Mouse (Mus musculus) skeletal muscle tissue, adult 2 months (tissue): Measurements from ENCODE around the gene Ntn1.

Source experiments
- DNase-seq: peaks from one replicate; pipeline ENCODE4 v3.0.0-alpha.2; 2012; ENCODE audit warnings: low read depth, low spot score

Gene Ntn1

DNA sequence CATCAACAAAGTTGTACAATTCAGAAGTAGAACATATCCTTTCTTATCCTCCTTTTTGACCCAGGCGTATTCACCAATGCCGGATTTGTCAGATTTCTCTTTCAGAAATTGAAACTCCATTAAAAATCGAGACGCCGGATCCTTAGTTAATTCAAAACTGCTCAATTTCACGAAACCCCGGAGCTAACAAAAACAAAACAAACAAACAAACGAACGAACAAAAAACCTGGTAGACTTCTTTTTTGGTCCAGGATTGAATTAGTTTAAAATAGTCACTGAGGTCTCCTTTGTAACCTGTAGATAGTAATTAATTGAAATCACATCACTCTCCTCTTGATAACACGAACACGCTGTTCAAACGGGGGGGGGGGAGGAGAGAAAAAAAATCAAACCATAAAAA lies 16.5 kb downstream of the Ntn1 start:
- DNase-seq: no peak

DNA sequence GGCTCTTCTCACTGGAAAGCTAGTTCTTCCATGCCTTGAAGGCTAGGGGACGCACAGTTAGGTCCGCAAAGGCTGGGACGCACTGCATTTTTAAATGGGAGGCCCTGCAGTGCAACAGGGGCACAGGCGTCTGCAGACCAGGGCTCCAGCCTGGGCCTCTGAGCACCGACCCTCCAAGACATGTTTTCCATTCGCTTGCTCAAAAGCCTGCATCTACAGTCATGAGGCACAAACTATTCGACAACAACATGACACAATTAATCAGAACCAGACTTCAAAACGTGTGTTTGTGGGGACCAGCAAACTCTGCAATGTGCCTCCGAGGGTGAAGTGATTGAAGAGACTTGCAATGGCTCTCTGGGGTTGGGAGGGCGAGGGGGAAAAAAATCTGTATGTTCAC lies 17.1 kb downstream of the Ntn1 start:
- DNase-seq: no peak

DNA sequence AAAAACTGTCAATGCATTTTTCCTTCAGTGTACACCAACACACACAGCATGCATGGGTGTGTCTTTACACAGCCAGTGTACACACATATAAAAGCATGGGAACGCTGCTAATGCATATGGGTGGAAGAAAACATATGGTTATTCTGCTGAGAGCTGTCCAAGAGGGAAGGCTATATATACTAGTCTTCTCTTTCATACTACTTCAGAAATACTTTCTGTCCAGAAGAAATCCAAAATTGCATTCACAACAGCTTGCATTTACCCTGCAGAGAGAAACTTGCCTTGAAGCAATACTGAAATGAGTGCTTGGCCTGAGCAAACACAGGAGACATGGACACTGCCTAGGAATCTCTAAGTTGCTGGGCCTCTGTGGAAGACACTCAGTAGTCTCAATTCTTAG lies 18.8 kb downstream of the Ntn1 start:
- no peak for DNase-seq

DNA sequence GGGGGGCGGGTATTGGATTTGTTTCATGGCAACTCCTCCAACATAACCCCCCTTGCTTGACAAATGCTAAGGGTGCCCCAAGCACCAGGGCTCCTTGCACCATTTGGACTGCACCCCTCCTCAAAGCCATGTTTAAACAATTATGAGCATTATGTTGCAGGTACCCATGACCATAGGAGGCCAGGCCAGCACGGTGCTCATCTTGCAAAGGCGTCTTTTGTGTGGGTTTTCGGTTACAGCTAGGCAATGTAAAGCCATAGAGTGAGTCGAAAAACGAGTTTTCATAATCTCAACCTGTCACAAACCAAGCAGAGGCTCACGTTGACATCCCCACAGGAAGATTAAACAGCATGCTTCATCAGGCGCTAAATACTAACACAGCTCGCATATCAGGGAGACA lies 19.3 kb downstream of the Ntn1 start:
- no peak for DNase-seq

DNA sequence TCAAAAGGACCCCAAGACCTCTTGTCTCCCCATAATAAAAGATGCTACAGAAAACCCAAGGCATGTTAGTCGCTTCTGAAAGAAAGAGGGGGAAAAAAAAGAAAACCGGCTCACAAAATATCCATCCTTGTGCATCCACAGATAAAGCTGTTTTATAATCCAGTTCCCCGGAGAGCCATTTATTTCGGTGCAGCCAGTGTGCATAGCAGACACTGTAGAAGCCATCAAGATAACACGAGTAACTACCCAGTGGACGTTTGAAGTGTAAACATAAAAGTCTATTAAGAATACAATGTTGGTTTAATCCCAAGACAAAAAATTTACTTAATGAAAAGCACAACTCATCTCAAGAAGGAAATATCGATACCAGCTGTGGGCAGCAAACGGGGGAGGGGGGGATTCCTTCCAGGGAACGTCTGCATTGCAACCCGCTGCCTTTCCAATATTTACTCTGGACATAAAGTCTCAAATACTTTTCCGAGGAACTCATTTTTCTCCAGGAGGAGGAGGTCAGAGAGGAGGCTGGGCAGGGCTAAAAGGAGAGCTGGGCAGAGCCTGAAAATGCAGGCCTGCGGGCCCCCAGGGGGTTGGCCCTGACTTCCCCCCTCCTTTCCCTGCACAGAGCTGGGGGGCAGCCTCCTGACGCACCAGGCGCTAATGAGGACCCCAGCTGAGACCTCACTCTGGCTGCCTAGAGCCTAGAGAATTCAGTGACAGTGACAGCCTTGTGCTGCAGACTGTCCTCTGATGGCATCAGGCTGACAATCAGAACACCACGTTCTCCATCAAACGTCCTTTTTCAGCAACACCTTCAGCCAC lies 21.5 kb downstream of the Ntn1 start:
- DNase-seq: no peak

- DNase-seq: no peak
These were observed 22.2 kb downstream of the Ntn1 start for GRCm38 (mm10) chr11:68378419-68378818.

- DNase-seq: no peak
These were observed 27.5 kb downstream of the Ntn1 start for GRCm38 (mm10) chr11:68373105-68373504.

DNA sequence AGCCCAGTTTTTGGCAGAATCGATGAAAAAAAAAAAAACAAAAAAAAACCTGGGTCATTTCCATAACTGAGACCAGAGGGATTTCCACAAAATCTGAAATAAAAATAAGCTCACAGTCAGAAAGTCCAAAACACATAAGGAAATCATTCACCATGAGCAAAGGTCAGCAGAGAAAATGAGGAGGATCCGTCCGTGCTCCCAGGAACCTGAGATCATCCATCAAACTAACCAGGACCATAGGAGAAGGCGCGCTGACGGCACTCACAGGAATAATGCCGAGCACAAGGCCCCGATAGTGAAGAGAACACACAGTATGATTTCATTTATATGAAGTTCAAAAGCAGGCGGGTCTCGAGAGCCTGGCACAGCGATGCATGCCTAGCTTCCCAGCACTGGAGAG lies 29.0 kb downstream of the Ntn1 start:
- DNase-seq: no peak

DNA sequence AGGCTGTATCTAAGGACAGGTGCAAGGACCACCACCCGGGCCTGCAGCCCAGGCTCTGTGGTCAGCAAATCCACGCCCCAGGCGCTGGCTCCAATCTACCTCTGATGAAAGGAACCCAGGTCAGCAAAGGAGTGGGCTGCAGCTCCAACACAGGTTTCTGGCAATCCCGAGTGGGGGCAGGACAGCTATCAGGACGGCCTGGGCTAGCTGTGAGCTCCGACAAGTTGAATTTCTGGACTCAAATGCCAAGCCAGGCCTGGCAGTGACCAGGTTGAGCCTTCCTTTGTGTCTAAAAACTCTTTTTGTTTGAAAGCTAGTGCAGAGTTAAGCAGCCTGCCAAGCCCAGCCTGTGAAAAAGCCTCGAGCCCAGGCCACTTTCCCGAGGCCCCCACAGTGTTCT lies 43.7 kb downstream of the Ntn1 start:
- DNase-seq: no peak

DNA sequence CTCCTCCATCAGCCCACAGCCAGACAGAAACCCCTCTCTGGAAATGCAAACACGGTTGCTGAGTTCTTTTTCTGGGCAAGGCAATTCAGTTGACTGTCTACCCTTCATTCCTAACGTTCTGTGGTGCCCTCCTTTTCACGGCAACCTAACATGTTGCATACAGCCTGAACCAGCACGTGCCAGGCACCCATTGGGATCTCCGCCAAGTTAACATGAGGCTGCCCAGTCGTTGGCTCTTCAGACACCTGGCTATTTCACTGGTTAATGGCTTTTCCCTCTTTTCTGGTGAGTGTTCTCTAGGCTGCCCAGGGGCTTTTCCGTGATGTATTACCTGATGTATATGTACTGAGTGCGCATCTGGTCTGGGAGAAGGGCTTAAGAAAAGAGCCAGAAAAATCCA lies 45.1 kb downstream of the Ntn1 start:
- no peak for DNase-seq

DNA sequence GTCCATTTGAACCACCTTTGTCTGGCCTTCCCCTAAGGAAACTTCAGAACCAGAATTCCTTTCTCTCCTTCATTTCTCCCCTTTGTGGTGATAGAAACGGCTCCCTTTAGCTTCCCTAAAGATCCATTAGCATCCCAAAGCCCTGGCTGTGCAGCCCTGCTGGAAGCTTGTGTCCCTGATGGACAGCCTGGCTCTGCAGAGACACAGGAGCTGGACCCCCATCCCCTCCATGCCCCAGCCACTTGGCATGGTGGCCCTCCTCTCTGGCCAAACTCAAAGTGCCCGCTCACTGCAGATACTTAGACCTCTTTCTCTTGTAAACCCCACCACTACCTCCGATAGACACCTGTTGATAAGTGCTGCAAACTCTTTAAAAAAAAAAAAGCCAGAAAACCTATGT lies 45.8 kb downstream of the Ntn1 start:
- no peak for DNase-seq

GRCm38 (mm10) chr11:68352236-68352635 lies 48.4 kb downstream of the Ntn1 start:
- DNase-seq: no peak

DNA sequence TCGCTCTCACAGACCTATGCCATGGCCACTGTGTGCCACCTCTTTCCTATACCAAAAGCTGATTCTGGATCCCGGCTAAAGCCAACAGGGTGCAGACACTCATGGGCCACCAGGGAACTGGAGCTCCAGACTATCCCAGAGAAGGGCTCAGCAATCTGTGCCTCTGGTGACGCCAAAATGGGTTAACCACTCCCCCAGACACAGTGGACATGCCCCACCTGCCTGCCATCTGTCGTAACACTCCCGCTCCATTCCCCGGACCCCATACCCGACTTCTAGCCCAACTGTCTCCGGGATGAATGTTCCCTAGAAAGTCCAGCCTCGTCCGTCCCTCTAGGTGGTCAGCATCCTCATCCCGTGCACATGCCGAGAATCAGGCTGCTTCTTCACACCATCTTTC lies 51.8 kb downstream of the Ntn1 start:
- no peak for DNase-seq

- no peak for DNase-seq
These were observed 52.5 kb downstream of the Ntn1 start for GRCm38 (mm10) chr11:68348083-68348482.

DNA sequence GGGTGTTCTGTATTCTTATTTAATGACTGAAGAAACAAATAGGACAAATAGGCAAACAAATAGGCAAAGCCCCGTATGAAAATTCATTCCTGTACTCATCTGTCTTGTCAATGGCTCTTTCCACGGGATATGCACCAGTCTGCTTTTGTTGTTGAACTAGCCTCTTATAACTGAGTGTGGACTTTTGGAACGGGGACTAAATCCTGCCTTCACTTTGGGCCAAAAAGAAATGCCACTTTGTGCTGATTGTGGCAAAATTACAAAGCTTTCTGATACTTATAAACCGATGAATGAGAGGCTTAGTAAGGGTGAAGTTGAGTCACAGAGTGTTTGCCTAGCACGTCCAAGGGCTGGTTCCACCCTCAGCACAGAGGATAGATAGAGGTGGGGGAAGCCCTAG lies 53.1 kb downstream of the Ntn1 start:
- DNase-seq: no peak

DNA sequence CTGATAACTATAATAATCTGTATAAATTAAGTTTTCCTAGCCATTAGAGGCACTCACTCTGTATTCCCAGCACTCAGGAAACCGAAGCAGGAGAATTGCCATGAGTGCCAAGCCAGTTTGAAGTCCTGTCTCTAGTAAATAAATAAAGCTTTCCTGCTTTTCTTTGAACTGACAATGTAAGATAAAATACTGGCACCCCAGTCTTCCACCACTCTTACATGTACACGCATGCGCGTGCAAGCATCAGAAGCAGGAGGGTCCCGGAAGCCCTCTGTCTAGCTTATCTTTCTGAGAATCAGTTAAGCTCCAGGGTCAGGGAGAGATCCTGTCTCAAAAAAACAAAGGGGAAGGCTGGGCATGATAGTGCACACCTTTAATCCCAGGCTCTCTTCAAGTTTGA lies 54.5 kb downstream of the Ntn1 start:
- DNase-seq: no peak

DNA sequence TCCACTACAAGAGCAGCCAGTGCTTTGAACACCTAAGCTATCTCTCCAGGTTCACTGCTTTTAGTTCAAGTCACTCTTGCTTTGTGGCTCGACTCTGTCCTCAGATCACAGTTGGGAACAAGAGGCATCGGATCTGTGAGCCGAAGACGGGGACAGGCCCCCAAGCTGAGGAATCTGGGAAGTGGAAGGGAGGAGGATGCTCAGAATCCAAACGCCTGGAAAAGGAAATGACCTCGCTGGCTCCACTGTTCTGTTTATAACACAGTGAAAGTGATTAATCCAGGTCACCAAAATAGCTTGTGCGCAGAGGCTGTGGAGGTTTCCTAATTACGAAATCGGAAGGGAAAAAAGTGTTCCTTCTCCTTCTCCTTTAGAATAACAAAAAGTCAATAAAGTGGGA lies 56.4 kb downstream of the Ntn1 start:
- peak; percentile 25 for DNase-seq

- DNase-seq: no peak
These were observed 57.9 kb downstream of the Ntn1 start for GRCm38 (mm10) chr11:68342761-68343160.

GRCm38 (mm10) chr11:68342003-68342400 lies 58.6 kb downstream of the Ntn1 start:
- DNase-seq: no peak

DNA sequence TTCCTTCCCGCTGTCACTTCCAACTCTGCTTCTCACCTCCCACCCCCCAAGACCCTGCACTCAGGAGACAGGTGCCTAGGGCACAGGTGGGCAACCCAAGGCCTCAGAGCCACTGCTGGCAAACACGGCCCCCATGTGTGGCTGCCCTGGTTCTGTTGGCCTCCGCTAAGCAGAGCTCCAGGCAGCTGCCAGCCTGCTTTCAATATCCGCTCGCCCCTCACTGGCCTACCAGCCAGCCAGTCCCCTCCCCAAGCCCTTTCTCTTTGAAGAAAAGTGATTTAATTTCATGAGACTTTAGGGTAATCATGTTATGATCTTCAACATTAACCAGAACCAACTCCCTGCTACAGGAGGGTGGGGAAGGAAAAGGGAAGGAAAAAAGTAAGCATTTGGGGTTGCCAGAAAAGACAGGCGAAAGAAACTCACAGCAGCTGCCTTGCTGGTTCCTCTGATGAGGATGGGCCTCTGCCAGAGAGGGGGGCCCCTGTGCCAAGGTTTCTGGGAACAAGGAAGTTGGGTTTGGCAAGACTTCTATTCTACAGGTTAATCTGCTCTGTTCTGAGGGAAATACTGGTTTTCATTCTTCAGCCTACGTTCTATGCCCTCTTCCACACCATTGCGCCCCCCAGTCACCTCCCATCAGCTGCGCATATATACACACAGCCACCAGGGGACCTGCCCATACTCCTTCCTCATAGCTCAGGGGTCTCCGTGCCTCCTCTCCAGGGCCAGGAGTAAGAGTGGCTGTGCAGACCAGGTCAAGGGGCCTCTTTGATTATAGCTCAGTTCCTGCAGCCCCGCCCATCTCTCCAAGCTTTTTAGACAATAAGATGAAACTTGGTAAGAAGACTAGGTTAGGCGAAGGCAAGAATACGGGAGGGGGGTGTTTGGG lies 59.3 kb downstream of the Ntn1 start:
- DNase-seq: peak; percentile 31

GRCm38 (mm10) chr11:68340366-68340765 lies 60.3 kb downstream of the Ntn1 start:
- no peak for DNase-seq

DNA sequence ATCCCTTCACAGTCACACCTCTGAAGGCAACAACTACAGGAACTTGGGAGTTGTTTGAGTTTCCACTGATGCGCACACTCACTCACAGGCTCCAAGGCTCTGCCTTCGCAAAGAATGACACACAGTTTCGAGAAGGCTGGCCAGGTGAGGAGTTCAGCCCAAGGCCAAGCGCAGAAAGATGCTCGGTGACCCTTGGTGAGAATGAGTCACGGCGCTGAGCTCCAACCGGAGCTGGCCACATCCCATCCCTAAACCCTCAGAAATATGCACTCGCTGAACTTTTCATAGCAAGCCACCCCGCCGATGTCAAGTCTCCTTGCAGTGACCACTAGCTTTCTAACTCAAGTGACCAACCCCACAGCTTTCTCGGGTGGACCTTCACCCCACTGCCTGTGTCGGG lies 60.8 kb downstream of the Ntn1 start:
- peak; percentile 56 for DNase-seq

- no peak for DNase-seq
These were observed 61.3 kb downstream of the Ntn1 start for GRCm38 (mm10) chr11:68339331-68339730.
